Mouse (Mus musculus): ENCODE measurements around the gene Spc25. TPM values are rescaled to one million over a fixed set of nuclear protein-coding genes. Genes with fewer than 3 reads are reported as not detected.

Gene Spc25
- 1 to 10 TPM; 1.4 TPM for total RNA-seq (2021)
- long read RNA-seq, experiment 1 = 0 reads
- long read RNA-seq, experiment 2 = 0 reads

DNA sequence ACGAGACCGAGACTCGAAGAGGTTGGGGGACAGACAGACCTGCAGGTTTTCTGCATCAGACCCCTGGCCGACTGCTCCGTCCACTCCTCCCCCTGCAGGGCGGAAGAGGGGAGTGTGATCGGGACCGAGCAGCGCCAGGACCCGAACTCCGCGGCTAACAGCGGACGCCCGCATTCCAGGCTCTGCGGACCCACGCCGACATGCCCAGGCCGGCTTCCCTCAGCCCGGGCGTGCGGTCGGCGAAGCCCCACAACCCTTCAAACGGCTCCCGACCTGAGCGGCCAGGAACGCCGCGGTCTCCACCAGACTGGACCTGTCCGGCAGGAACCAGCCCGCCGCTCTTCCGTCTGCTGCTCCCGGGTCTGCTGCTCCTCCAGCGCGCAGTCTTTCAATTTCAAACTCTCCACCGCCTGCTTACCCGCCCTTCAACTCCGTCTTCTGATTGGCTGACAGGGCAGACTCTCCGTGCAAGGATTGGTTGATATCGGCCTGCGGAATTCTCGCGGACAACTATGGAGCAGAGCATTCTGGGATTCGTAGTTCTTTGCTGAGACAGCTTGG lies at the start of gene Spc25:
Gene Spc25 (minus strand): TSS at position 404 of the 561 bp plus-strand sequence.
- DNase-seq (ENCODE audit: low spot score in 2 of 2) = peak; percentile 71 to 72

DNA sequence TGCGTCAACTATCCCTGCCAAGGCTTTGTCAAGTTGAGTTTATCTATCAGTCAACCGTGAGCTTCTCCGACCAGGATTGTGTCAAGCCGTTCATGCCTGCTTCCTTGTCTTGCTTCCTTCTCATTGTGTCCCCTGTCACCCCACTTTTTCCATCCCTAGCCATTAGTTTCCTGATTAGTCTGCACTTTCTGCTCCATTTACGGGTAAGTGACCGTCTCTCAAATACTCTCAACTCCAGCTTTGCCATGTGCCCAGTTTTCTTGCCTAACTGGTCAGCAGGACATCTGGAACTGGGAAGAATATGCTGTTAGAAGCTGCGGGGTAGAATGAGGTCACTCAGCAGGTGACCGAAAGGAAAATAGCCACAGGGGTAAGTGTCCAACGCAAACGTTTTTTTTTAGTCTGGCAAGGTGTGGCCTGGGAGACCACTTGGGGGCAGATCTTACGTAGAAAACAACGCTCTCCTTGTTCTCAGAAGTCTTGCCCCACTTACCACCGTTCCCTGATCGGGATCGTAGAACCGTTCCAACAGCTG lies 42.3 kb upstream of the Spc25 start:
- no peak for DNase-seq (ENCODE audit: low spot score in 2 of 2)

DNA sequence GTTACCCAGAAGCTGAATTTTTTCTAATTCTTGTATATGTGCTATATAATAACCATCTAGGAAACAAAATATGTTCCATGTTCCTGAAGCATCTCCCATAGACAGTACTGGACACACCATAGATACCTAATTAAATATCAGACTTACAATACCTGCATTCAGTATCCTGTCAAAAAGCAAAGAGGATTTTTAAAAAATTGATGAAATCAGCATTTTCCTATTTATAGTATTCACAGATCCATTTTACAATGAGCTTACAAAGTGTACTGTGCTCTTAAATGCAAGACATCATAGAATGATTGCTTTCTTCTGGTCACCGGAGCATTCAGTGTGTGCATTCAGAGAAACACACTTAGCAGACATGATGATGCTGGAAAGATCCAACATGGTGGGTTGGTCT lies 41.1 kb upstream of the Spc25 start:
- no peak for DNase-seq (ENCODE audit: low spot score in 2 of 2)

DNA sequence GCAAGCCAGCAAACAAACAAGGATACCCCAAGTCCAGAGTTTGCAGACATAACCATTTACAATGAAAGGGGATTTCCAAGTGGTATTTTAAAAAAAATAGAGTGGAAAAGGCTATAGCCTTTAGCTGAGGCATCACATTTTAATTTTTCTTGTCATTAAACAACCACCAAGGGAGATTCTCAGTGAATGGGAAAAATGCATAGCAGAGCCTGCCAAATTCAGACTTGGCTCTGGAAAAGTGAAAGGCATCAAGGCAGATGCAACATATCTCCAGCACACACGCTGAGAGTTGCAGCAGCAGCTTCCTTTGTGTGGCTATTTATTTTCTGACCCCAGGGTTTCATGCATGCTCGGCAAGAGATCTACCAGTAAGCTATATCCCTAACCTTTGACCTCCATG lies 38.9 kb upstream of the Spc25 start:
- DNase-seq (ENCODE audit: low spot score in 2 of 2) = no peak

DNA sequence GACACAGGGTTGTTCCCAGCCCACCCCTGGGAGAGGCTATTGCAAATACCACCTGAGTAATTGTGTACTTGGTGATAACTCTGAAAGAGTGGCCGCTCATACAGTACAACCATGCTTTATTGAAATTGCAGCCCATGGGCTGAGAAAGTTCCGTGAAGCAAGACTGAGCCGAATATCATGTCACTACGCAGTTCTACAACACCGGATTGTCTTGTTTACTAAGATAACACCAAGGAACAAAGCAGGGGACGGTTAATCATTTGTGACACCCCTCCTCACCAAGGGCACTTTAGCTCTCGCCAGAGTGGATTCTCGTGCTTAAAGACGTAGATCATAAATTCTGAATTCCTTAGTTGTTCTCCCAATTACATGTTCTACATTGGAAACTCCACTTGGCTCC lies 33.3 kb upstream of the Spc25 start:
- DNase-seq (ENCODE audit: low spot score in 2 of 2) = no peak

DNA sequence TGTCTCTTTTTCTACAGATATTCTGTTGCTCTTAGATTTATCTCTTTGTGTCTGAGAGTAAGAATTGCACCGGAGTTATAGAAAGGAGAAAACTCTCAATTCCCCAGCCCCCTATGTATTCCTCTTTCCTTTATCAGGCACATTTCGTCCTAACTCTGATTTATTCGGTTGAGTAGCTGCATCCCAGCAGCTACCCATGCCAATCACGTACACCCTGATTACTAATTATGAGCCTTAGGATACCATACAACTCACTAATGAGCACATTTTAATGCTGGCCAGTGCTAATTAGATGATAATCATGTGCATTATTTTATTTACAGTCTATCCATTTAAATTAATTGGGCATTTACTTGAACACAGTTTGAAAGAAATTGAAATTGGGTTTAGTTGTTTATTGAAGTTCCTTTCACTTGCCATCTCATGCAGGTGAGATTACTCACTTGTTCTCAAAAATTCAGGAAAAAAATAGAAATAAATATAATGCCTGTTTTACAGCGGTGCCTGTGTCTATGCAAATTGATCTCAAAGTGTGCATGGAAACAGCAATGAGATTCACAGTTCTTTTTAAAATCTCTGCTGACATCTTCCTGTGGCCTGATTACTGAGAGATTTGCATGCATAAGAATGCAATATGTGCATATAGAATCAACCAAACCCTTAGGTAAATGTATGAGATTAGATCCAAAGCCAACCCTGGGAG lies 29.1 kb upstream of the Spc25 start:
- DNase-seq (ENCODE audit: low spot score in 2 of 2) = no peak

DNA sequence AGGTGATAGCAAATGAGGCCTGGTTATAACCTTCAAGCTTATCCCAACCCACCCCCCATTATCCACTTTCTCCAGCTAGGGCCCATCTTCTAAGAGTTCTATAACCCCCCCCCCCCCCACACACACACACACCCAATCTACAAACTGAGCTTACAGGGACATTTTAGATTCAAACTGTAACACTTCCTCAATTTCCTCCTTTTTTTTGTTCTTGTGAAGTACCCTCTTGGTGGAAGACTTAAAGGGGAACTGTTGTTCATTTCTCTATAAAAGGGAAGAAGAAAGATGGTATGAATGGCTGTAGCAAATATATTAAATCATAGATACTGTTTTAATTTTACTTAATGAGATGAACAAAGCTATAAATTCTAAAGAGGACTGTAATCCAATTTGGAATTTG lies 26.1 kb upstream of the Spc25 start:
- no peak for DNase-seq (ENCODE audit: low spot score in 2 of 2)

DNA sequence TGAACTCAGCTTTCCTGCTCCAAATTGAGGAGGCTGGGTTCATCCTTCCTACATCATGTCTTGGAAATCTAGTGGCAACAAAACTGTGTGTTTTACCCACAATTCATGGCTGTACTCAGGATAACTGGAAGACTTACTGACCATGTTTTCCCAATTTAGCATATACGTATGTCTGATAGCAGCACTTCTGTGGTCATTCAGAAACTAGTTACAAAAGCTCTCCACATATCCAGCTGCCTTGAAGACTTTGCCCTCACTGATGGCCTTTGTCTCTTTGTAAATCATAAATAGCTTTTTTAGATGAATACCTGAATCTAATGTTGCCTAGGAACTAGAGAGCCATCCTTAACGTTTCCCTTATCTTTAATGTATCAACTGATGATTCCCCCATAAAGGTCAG lies 24.1 kb upstream of the Spc25 start:
- DNase-seq (ENCODE audit: low spot score in 2 of 2) = no peak

DNA sequence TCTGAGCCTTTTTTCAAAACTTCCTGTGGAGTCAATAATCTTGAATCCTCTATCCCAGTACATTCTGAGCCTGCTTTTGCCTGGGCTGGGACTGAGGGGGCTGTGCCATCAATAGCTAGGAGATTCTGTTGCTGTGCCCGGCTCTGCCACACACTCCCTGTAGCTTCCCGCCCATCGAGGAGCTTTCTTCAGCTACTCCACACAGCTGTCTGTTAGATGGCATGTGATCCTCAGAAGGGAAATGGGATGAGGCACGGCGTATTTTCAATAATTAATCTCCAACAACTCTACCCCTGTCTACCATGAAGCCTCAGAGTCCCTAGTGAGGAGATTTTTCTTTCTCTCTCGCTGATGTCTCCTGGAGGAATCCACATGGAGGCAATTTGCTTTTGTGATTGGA lies 22.6 kb upstream of the Spc25 start:
- DNase-seq (ENCODE audit: low spot score in 2 of 2) = no peak

DNA sequence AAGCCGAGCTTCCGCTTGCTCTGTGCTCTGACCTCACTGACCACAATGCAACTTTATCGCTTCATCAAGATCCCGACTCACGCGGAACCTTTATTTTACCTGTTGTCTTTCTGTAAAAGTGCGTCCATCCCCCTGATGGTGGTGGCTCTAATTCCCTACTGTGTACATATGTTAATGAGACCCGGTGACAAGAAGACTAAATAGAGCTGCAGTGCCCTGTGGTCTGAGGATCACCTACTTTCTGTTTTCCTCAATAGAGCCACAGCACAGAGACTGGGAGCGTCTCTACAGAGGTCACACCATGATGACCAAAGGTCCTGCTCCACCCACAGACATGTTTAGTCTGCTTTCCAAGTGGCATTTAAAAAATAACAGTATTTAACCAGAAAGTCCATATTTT lies 20.9 kb upstream of the Spc25 start:
- DNase-seq (ENCODE audit: low spot score in 2 of 2) = no peak

DNA sequence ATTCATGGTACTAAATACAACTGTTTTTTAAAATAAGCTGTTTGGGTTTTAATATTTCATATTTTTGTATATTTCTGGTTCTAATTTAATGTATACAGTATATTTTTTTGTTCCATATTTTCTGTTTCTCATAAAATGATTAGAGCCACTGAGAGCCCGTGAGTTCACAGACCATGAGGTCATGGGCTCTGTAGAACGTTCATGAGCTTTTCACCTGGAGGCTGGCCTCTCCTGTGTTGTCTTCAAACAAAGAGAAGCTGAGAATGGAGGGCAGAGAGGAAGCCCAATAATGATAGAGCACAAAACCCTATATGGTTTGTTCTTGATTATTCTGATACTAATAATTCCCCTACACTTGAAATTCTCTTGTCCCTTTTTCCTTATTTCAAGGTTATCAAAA lies 18.7 kb upstream of the Spc25 start:
- no peak for DNase-seq (ENCODE audit: low spot score in 2 of 2)

DNA sequence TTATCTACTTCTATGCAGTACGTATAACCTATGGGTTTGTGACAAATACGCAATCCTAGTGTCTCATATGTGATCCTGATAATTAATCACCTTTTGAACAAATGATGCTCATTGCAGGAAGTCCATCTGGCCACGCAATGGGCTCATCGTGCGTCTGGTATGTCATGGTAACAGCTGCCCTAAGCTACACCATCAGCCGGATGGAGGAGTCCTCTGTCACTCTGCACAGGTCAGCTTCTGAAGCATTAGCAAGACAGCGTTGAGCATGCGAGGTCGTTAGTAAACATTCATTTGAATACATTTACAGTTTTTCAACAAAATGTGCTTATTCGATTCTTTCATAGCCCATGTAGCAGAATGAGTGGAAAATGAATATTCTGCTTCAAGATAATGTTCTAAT lies 16.8 kb upstream of the Spc25 start:
- DNase-seq (ENCODE audit: low spot score in 2 of 2) = no peak

DNA sequence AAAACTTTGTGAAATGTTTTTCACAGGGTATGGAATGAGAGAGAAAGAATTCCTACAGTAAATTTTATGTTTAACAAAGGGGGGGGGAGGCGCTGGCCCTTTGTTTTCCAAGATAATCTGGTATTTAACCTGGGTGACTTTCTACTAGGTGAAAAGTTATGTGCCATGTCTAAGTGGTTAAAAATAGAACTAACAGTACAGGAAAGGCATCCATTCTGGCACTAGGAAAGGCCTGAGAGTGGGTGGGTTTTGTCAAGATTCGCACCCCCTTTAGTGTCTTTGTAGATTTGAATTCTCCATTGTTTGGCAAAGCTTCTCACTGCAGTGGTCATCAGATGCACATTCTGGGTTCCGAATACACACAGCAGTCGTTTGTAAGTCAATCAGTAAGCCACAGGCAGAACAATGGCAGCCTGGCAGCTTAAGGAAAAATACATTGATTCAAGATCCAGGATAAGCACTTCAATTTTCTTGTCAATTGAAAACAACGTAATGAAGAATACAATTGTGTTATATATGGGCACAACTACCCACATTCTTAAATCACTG lies 15.9 kb upstream of the Spc25 start:
- DNase-seq (ENCODE audit: low spot score in 2 of 2) = no peak

DNA sequence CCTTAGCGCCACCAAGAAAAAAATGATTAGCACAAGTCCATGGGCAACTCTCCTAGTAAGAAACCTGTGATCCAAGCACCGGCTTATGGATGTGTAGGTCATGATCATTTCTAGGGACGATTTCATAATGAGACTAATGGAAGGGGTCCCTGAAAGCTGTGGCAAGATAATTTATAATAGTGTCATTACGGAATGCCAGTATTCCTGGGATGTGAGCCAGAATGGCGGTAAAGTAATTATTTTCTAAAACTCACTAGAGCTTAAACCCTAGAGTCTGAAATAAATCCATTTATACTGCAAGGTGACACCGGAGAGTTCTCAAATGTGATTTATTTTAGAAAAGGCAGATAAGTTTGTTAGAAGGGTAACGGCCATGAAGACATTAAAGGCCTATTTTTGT lies 9.2 kb upstream of the Spc25 start:
- DNase-seq (ENCODE audit: low spot score in 2 of 2) = no peak

DNA sequence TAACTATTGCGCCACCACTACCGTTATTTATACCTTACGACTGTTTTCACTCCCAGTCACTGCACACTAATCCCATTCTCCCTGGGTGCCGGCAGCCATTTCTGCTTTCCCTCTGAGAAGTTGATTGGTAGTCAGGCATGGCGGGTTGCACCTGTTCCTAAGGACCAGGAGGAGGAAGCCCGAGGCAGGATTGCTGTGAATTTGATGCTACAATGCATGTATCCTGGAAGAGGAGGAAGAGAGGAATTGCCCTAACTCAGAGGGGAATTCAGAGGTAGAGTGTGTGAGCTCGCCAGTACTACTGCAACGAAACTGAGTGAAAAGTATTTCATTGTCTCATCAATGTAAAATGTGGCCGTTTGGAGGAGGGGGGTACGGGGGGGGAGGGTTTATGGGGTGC lies 6.7 kb upstream of the Spc25 start:
- DNase-seq (ENCODE audit: low spot score in 2 of 2) = no peak

DNA sequence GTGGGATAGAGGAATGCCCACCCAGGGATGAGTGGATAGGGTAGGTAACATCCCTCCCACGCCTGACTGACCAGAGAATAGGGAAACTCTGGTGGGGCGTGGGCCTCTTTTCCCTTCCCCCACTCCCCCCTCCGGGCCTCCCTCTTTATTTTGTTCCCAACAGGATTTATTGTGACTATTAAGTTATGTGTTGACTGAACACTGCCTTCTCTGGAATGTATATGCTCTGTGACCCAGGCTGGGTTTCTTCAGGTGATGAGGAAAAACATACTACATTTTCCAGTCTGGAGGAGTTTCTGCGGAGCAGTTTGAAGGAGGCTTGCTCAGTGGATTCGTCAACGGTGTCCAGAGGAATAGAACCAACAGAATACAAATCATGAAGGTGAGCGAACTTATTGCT lies 4.8 kb upstream of the Spc25 start, which contains the start of gene G6pc2:
Gene G6pc2 (plus strand): TSS at position 301 of the 400 bp plus-strand sequence.
- DNase-seq (ENCODE audit: low spot score in 2 of 2) = no peak

DNA sequence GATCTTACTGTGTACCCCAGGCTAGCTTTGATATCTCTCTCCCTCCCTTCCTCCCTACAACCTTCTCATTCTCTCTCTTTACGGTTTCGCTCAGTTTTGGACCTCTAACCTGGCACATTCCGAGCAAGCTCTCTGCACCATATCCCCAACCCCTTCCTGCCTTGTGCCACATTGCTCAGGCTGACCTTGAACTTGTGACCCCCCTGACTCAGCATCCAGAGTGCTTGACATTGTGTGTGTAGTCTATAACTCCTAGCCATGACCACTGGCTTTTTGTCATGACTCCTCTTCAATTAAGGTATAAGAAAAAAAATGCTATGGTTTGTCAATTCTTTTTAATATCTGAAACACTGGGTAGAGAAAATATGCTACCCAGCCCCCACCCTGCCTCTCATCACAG lies 3.7 kb upstream of the Spc25 start:
- DNase-seq (ENCODE audit: low spot score in 2 of 2) = no peak

DNA sequence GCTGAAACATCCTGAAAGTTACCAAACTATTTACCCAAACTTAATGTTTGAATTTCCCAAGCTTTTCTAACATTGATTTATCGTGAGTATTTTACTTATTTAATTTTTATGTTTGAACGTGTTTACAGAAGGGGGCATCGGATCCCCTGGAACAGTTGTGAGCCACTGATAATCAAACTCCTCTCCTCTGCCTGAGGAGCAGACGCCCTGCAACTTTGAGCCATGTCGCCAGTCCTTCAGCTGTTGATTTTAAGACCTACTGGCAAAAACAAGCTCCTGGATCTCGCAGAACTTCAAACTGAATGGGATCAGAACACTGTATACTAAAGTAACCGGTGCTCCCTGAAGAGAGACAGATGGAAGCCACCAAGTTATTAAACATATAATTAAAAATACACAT lies 529 bp upstream of the Spc25 start:
- no peak for DNase-seq (ENCODE audit: low spot score in 2 of 2)

DNA sequence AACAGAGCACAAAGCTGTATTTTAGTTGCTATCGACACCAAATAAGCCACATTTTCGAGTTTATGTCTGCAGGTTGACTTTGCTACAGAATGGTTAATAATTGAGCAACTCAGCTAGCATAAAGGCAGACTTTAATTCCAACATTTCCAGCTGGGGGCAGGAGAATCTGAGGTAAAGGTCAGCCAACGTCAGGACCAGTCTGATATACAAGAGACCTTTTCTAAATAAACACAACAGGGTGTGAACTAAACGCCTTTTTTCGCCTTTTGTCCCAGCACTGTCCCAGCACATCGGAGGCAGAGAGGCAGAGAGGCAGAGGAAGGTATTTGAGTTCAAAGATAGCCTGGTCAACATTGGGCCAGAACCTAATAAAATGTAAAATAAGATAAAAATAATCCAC lies 809 bp downstream of the Spc25 start:
- DNase-seq (ENCODE audit: low spot score in 2 of 2) = no peak

DNA sequence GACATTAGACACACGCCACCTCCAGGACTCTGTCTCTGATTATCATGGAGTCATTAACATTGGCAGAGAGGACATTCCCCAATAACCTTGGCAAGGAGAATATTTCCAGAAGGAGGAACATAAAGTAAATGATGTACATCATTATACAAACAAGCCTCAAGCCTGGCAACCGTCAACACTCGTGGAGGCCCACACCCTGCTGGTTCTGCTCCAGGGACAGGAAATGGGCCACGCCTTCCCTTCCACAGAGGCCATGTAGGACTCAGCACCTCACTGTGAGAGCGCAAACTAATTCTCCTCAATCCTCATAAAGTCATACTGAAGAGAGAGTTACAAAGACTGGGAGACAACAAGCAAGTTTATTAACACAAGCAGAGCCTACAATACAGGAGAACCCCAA lies 12.4 kb downstream of the Spc25 start:
- no peak for DNase-seq (ENCODE audit: low spot score in 2 of 2)

DNA sequence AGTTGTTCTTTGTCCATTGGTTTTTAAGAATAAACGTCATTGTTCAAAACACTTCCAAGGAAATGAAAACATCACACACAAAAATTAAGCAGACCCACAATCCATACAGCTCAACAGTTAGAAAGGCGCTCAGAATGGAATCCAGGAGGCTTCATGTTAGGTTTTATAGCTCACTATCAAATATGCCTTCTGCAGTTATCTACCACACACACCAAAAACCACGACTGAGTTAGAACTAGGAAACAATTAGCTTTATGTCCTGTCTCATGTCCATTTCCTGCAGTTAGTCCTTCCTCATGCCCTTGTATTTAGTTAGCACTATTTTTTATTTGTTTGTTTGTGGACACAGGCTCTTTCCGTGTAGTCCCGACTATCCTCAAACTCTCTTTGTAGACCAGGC lies 14.9 kb downstream of the Spc25 start:
- no peak for DNase-seq (ENCODE audit: low spot score in 2 of 2)

DNA sequence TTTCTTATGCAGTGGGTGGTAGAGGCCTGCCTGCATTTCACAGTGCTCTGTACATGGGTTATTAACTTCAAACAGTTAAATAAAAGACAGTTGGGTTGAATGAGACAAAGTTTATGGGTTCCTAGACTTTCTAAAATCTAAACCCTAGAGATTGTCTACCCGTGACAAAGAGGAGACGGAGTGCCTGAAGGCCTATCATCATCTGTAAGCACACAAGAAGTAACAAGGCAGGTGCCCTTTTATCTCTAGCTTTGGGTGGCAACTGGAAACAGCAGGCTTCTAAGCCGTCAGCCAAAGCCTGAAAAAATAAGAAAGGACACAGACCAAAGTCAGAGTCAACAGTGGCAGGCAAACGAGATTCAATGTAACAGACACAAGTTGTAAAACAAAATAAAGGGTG lies 16.8 kb downstream of the Spc25 start:
- no peak for DNase-seq (ENCODE audit: low spot score in 2 of 2)

DNA sequence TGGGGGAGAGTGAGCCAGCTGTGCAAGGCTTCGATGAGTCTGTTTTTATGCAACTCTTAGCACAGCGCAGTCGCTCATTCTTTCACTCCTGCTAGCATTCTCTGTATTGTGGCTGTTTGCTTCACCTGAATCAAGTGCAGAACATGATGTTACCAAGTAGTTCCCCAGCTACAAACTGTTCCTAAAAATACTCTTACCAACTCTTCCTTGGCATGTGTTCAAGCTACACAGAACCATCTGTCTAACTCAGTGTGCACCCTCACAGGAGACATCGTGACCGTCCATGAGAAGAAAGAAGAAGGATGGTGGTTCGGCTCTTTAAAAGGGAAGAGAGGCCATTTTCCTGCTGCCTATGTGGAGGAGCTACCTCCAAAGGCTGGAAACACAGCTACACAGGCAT lies 17.3 kb downstream of the Spc25 start:
- DNase-seq (ENCODE audit: low spot score in 2 of 2) = no peak
